Mouse (Mus musculus): ENCODE results near the gene Cblc. TPM values are rescaled to one million over a fixed set of nuclear protein-coding genes. Genes with fewer than 3 reads are reported as not detected.
"Not testable (repeated sequence)": the region's sequence is repeated elsewhere in the genome, so short reads cannot be mapped to it uniquely, and the experiment has no call there.

The Cblc gene
- polyA plus RNA-seq, 1 experiment from 2014 or later, result not detected

DNA sequence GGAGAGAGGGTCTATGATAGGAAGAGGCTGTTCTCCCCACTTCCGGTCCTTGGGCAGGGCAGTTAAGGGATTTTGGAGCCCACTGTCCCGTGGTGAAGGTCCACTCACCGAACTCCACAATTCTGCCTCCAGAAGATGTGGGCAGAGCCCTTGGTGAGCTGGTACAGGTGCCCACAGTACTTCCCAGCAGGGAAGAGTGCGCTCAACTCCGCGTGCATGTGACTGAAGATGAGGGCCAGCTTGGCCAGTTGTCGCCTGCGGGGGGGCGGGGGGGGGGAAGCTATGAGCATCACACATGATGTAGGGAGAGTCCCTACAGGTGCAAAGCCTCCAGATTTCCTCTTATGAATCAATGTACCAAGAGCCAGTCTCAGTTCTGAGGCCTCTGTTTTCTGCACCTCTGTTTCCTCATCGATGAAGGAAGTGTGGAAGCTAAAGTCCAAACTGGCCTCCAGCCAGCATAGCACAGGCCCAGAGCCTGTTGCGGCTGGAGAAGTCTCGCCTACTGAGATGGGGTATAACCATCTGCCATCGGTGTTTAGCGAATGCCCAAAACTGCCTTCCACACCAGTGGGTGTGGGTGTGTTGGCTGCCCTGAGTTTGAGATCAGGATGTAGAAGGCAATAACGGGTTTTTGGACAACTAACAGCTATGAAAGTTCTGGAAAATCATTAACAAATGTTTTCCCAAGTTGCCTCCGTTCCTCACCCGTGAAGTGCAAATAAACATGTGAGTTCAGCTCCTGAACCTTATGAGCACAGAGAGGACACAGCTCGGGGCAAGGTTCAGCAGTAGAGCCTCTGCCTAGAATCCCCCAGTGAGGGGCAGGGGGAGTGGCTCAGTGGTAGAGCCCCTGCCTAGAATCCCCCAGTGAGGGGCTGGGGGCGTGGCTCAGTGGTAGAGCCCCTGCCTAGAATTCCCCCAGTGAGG, 3.6 kb downstream of the Cblc start:
- peaks cover 17% of the 10 kb centered on the region for H3K27me3 ChIP-seq (ENCODE audit: control insufficient read depth, insufficient read depth, low read length)

DNA sequence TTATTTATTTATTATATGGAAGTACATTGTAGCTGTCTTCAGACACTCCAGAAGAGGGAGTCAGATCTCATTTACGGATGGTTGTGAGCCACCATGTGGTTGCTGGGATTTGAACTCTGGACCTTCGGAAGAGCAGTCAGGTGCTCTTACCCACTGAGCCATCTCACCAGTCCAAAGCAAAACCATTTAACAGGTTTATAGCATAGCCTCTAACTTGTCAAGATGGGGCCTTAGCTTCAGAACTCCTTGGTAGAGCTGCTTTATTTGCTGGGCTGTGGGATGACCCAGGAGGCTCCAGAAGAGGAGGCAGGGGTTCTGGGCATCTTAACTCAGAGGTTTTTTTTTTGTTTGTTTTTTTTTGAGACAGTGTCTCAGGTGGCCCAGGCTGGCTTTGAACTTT, 5.1 kb downstream of the Cblc start:
- H3K4me3 ChIP-seq (ENCODE audit: low read depth, low read length); H3K27me3 ChIP-seq (ENCODE audit: control insufficient read depth, insufficient read depth, low read length); DNase-seq (ENCODE audit: low spot score, missing footprints); ATAC-seq (ENCODE audit: low FRiP score); H3K9ac ChIP-seq (ENCODE audit: low read length); H3K36me3 ChIP-seq (ENCODE audit: control insufficient read depth, insufficient read depth, low read length); H3K4me2 ChIP-seq; H3K4me1 ChIP-seq (ENCODE audit: control insufficient read depth, insufficient read depth, low read length); H3K9me3 ChIP-seq (ENCODE audit: control insufficient read depth, low read length); H3K27ac ChIP-seq (ENCODE audit: low read depth, low read length): not testable (repeated sequence)
- 87% methylated on average over 2 of the region's 2 CpGs for WGBS

More for the DNA sequence above, 3.6 kb downstream of the Cblc start:
- 91% methylated on average over 19 of the region's 19 CpGs for WGBS
- ATAC-seq (ENCODE audit: low FRiP score) (no peak), DNase-seq (ENCODE audit: low spot score, missing footprints) (no peak)
- no peak overlapping the region for H3K9ac ChIP-seq (ENCODE audit: low read length)
- H3K4me1 ChIP-seq (ENCODE audit: control insufficient read depth, insufficient read depth, low read length), result peaks cover 2% of the 10 kb centered on the region
- no peak overlapping the region for H3K4me2 ChIP-seq
- no peak overlapping the region for H3K4me3 ChIP-seq (ENCODE audit: low read depth, low read length)
- H3K36me3 ChIP-seq (ENCODE audit: control insufficient read depth, insufficient read depth, low read length), result no peaks in the 10 kb centered on the region
- H3K9me3 ChIP-seq (ENCODE audit: control insufficient read depth, low read length), result no peaks in the 10 kb centered on the region
- H3K27ac ChIP-seq (ENCODE audit: low read depth, low read length), result no peak overlapping the region

GRCm38 (mm10) chr7:19789904-19790347, 6.7 kb downstream of the Cblc start:
- peak overlapping the region; percentile 52 for H3K4me2 ChIP-seq
- H3K9ac ChIP-seq (ENCODE audit: low read length), result peak overlapping the region; percentile 48
- H3K27ac ChIP-seq (ENCODE audit: low read depth, low read length), result no peak overlapping the region
- H3K9me3 ChIP-seq (ENCODE audit: control insufficient read depth, low read length), result no peaks in the 10 kb centered on the region
- DNase-seq (ENCODE audit: low spot score, missing footprints) (peak; percentile 100), ATAC-seq (ENCODE audit: low FRiP score) (peak; percentile 77)
- no peaks in the 10 kb centered on the region; the same call in 1 of the 2 replicates for H3K27me3 ChIP-seq (ENCODE audit: control insufficient read depth, insufficient read depth, low read length)
- no peaks in the 10 kb centered on the region for H3K36me3 ChIP-seq (ENCODE audit: control insufficient read depth, insufficient read depth, low read length)
- H3K4me1 ChIP-seq (ENCODE audit: control insufficient read depth, insufficient read depth, low read length), result peaks cover 2% of the 10 kb centered on the region
- H3K4me3 ChIP-seq (ENCODE audit: low read depth, low read length), result peak overlapping the region; percentile 15
- WGBS, result 1% methylated on average over 19 of the region's 19 CpGs

DNA sequence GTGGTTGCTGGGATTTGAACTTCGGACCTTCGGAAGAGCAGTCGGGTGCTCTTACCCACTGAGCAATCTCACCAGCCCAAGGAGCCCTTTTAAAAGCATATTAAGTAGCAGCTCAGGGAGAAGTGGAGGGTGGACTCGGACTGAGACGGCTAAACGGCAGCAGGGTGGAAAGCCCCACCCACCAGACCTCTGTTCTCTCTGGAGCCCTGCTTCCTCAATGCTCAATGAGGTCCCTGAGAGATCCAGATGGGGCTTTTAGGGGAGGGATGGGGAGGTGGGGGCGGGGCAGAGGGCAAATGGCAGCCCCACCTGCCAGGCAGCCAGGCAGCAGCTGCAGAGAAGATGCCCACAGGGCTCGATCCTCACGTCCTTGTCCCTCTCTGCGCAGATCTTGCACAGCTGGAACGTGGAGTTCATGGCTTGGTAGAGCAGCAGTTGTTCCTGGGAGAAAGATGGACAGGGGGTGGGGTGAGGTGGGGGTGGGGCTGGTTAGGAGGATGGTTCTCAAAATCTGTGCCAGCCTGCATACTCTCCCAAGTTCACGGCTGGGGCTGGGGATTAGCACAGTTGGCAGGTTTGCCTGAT, 10.6 kb downstream of the Cblc start:
- 49% methylated on average over 11 of the region's 12 CpGs for WGBS
- no peak overlapping the region for H3K4me3 ChIP-seq (ENCODE audit: low read depth, low read length)
- H3K4me1 ChIP-seq (ENCODE audit: control insufficient read depth, insufficient read depth, low read length), result peaks cover 2% of the 10 kb centered on the region
- DNase-seq (ENCODE audit: low spot score, missing footprints), result no peak
- no peak overlapping the region for H3K9ac ChIP-seq (ENCODE audit: low read length)
- H3K4me2 ChIP-seq, result no peak overlapping the region
- no peaks in the 10 kb centered on the region; the same call in 1 of the 2 replicates for H3K9me3 ChIP-seq (ENCODE audit: control insufficient read depth, low read length)
- no peak overlapping the region for H3K27ac ChIP-seq (ENCODE audit: low read depth, low read length)
- H3K27me3 ChIP-seq (ENCODE audit: control insufficient read depth, insufficient read depth, low read length), result no peaks in the 10 kb centered on the region
- H3K36me3 ChIP-seq (ENCODE audit: control insufficient read depth, insufficient read depth, low read length), result no peaks in the 10 kb centered on the region
- no peak for ATAC-seq (ENCODE audit: low FRiP score)

DNA sequence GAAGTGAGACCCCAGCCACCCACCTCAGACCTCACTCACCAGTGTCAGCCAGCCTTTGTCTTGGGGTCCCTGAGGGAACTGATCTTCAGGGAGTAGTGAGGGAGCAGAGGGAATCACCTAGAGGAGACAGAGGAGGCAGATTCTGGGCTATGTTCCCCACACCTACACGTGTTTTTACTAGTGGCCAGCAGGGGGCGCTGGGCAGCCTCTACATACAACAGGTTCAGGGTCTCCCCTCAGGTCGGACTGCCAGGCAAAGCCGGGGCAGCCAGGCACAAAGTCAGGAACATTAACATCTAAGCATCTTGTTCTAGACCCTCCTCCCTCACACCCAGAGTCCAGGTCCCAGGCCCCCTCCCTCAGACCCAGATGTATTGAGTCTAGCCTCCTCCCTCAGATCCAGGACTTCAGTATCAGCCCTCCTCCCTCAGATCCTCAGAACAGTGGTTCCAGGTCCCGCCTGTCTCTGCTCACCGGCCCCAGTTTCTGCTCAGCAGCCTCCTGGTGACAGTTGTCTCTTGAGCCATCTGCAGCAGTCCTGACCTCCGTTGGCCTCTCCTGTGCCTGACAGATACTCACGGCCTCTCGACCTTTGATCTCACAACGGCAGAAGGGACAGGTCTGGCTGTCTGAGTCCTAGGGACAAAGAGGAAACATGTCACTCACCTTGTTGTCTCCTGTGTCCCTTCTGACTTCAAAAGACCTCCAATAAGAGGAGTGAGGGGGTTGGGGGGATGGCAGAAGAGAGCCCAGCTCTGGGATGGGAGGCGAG, 11.7 kb downstream of the Cblc start:
- no peak overlapping the region for H3K27ac ChIP-seq (ENCODE audit: low read depth, low read length)

DNA sequence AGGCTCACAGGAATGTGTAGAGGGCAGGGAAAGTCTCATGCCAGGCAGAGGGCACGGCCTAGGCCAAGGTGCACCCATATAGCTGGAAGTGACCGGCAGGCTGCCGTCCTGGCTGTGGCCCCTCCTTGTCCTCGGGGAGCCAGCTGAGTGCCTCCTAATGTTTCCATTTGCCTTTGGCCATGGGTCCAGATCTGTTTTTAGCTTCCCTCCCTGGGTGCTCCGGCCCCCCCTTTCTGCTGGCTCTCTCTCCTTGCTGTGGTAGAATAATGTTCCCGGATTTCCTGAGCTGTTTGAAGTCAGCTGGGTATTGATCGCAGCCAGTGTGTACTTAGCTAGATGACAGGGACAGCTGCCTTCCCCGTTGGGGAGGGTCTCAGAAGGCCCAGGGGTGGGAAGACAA, 13.0 kb downstream of the Cblc start:
- no peak overlapping the region for H3K9ac ChIP-seq (ENCODE audit: low read length)
- no peak overlapping the region for H3K4me3 ChIP-seq (ENCODE audit: low read depth, low read length)

More for the DNA sequence above, 11.7 kb downstream of the Cblc start:
- Histone ChIP-seq H3K4me1 (ENCODE audit: control insufficient read depth, insufficient read depth, low read length) (peaks cover 2% of the 10 kb centered on the region), H3K4me3 (ENCODE audit: low read depth, low read length) (no peak overlapping the region), H3K4me2 (no peak overlapping the region), H3K9ac (ENCODE audit: low read length) (no peak overlapping the region), H3K27me3 (ENCODE audit: control insufficient read depth, insufficient read depth, low read length) (no peaks in the 10 kb centered on the region), H3K36me3 (ENCODE audit: control insufficient read depth, insufficient read depth, low read length) (no peaks in the 10 kb centered on the region), H3K9me3 (ENCODE audit: control insufficient read depth, low read length) (no peaks in the 10 kb centered on the region; the same call in 1 of the 2 replicates)
- DNase-seq (ENCODE audit: low spot score, missing footprints), result no peak
- ATAC-seq (ENCODE audit: low FRiP score), result 0 out of 2 replicates have a peak, but pooled peaks have one; percentile 36
- 36% methylated on average over 11 of the region's 11 CpGs for WGBS

GRCm38 (mm10) chr7:19782645-19783044, 14.0 kb downstream of the Cblc start:
- H3K9me3 ChIP-seq (ENCODE audit: control insufficient read depth, low read length), result no peaks in the 10 kb centered on the region; the same call in 1 of the 2 replicates
- H3K4me1 ChIP-seq (ENCODE audit: control insufficient read depth, insufficient read depth, low read length), result no peaks in the 10 kb centered on the region
- no peak overlapping the region for H3K4me2 ChIP-seq
- no peaks in the 10 kb centered on the region for H3K36me3 ChIP-seq (ENCODE audit: control insufficient read depth, insufficient read depth, low read length)
- no peak overlapping the region for H3K4me3 ChIP-seq (ENCODE audit: low read depth, low read length)
- WGBS, result 89% methylated on average over 4 of the region's 4 CpGs
- no peak overlapping the region for H3K9ac ChIP-seq (ENCODE audit: low read length)
- ATAC-seq (ENCODE audit: low FRiP score), result no peak
- no peaks in the 10 kb centered on the region for H3K27me3 ChIP-seq (ENCODE audit: control insufficient read depth, insufficient read depth, low read length)
- H3K27ac ChIP-seq (ENCODE audit: low read depth, low read length), result no peak overlapping the region
- no peak for DNase-seq (ENCODE audit: low spot score, missing footprints)

More for the DNA sequence above, 13.0 kb downstream of the Cblc start:
- Histone ChIP-seq H3K27me3 (ENCODE audit: control insufficient read depth, insufficient read depth, low read length) (no peaks in the 10 kb centered on the region), H3K4me1 (ENCODE audit: control insufficient read depth, insufficient read depth, low read length) (no peaks in the 10 kb centered on the region), H3K4me2 (no peak overlapping the region), H3K27ac (ENCODE audit: low read depth, low read length) (no peak overlapping the region), H3K9me3 (ENCODE audit: control insufficient read depth, low read length) (no peaks in the 10 kb centered on the region; the same call in 1 of the 2 replicates), H3K36me3 (ENCODE audit: control insufficient read depth, insufficient read depth, low read length) (no peaks in the 10 kb centered on the region)
- DNase-seq (ENCODE audit: low spot score, missing footprints) (no peak), ATAC-seq (ENCODE audit: low FRiP score) (no peak)
- 73% methylated on average over 8 of the region's 8 CpGs for WGBS

DNA sequence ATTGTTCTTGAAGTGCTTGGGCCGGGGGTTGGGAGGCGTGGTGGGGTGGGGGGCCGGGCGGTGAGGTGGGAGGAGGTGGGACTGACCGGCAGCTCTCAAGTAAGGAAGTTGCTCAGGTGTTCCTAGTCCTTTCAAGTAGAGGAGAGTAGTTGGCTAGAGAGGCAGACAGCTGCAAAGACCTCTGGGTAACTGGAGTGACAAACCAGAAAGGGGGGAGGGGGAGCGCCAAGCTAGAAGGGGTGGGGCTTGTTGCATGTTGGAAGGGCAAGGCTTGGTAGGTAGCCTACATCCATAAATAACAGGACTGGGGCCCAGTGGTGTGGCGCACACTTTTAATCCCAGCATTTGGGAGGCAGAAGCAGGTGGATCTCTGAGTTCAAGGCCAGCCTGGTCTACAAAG, 14.9 kb downstream of the Cblc start:
- WGBS, result 98% methylated on average over 7 of the region's 7 CpGs
- no peak overlapping the region for H3K4me2 ChIP-seq
- ATAC-seq (ENCODE audit: low FRiP score) (no peak), DNase-seq (ENCODE audit: low spot score, missing footprints) (no peak)
- H3K4me1 ChIP-seq (ENCODE audit: control insufficient read depth, insufficient read depth, low read length), result no peaks in the 10 kb centered on the region
- no peaks in the 10 kb centered on the region for H3K27me3 ChIP-seq (ENCODE audit: control insufficient read depth, insufficient read depth, low read length)
- no peaks in the 10 kb centered on the region; the same call in 1 of the 2 replicates for H3K9me3 ChIP-seq (ENCODE audit: control insufficient read depth, low read length)
- no peak overlapping the region for H3K9ac ChIP-seq (ENCODE audit: low read length)
- no peak overlapping the region for H3K27ac ChIP-seq (ENCODE audit: low read depth, low read length)
- H3K4me3 ChIP-seq (ENCODE audit: low read depth, low read length), result no peak overlapping the region
- no peaks in the 10 kb centered on the region for H3K36me3 ChIP-seq (ENCODE audit: control insufficient read depth, insufficient read depth, low read length)
